Mouse (Mus musculus): ENCODE results near the gene Btbd3. TPM values are rescaled to one million over a fixed set of nuclear protein-coding genes. Genes with fewer than 3 reads are reported as not detected.

Btbd3 gene
- polyA plus RNA-seq (2015; fragmentation: Nextera tagmentation; extraction: Ambion mirVana) = 4.3 and 5.3 TPM in 2 replicates

GRCm38 (mm10) chr2:138256411-138256810 is at the start of gene Btbd3:
Gene Btbd3, plus strand, starts transcription at chr2:138256565.
- peak; percentile 40 for DNase-seq (ENCODE audit: low spot score)

- DNase-seq (ENCODE audit: low spot score) = no peak
Measured at GRCm38 (mm10) chr2:138215561-138215960, 40.8 kb upstream of the Btbd3 start.

GRCm38 (mm10) chr2:138220269-138220668 is 36.1 kb upstream of the Btbd3 start:
- DNase-seq (ENCODE audit: low spot score) = no peak

- no peak for DNase-seq (ENCODE audit: low spot score)
Measured at GRCm38 (mm10) chr2:138232247-138232646, 24.1 kb upstream of the Btbd3 start.

GRCm38 (mm10) chr2:138236149-138236548 is 20.2 kb upstream of the Btbd3 start:
- no peak for DNase-seq (ENCODE audit: low spot score)

GRCm38 (mm10) chr2:138242452-138242851 is 13.9 kb upstream of the Btbd3 start:
- DNase-seq (ENCODE audit: low spot score) = no peak

- no peak for DNase-seq (ENCODE audit: low spot score)
Measured at GRCm38 (mm10) chr2:138245631-138246289, 10.6 kb upstream of the Btbd3 start.

GRCm38 (mm10) chr2:138247986-138248385 is 8.4 kb upstream of the Btbd3 start:
- DNase-seq (ENCODE audit: low spot score) = no peak

GRCm38 (mm10) chr2:138256851-138257471 is 596 bp downstream of the Btbd3 start:
- no peak for DNase-seq (ENCODE audit: low spot score)

GRCm38 (mm10) chr2:138257692-138258315 is 1.4 kb downstream of the Btbd3 start:
- DNase-seq (ENCODE audit: low spot score) = peak; percentile 62

GRCm38 (mm10) chr2:138261140-138261539 is 4.8 kb downstream of the Btbd3 start:
- DNase-seq (ENCODE audit: low spot score) = no peak

GRCm38 (mm10) chr2:138262885-138263284 is 6.5 kb downstream of the Btbd3 start:
- no peak for DNase-seq (ENCODE audit: low spot score)

- DNase-seq (ENCODE audit: low spot score) = no peak
Measured at GRCm38 (mm10) chr2:138265356-138266005, 9.1 kb downstream of the Btbd3 start.

- DNase-seq (ENCODE audit: low spot score) = no peak
Measured at GRCm38 (mm10) chr2:138266679-138267078, 10.3 kb downstream of the Btbd3 start.

GRCm38 (mm10) chr2:138267852-138268513 is 11.6 kb downstream of the Btbd3 start:
- no peak for DNase-seq (ENCODE audit: low spot score)

GRCm38 (mm10) chr2:138269330-138269729 is 13.0 kb downstream of the Btbd3 start:
- no peak for DNase-seq (ENCODE audit: low spot score)

- DNase-seq (ENCODE audit: low spot score) = no peak
Measured at GRCm38 (mm10) chr2:138273404-138274073, 17.2 kb downstream of the Btbd3 start.

- DNase-seq (ENCODE audit: low spot score) = no peak
Measured at GRCm38 (mm10) chr2:138274086-138274485, 17.7 kb downstream of the Btbd3 start.

GRCm38 (mm10) chr2:138277842-138278691 is 21.7 kb downstream of the Btbd3 start:
- no peak for DNase-seq (ENCODE audit: low spot score)

All from thymus, postnatal 0 days (tissue).